Mouse (Mus musculus): Measurements from ENCODE around the gene Mfsd14a.
"Not testable (repeated sequence)": the region's sequence is repeated elsewhere in the genome, so short reads cannot be mapped to it uniquely, and the experiment has no call there.

- TF ChIP-seq CTCF, EP300 (IDR thresholded peaks at IDR 0.05; ENCODE audit: low read depth): not testable (repeated sequence)
Measured at GRCm38 (mm10) chr3:116664281-116664680, 1.8 kb upstream of the Mfsd14a start.
